Mouse (Mus musculus) embryonic fibroblast, embryonic 13.5 days (primary cell): ENCODE results near the gene Ppt2. TPM values are rescaled to one million over a fixed set of nuclear protein-coding genes. Genes with fewer than 3 reads are reported as not detected.

Experiments
- H3K27ac ChIP-seq: 2 replicates; pipeline ENCODE4 v1.5.1; 2012; ENCODE audit warnings: low read length, control low read depth, inconsistent platforms; ENCODE audit not compliant: insufficient read depth
- H3K4me1 ChIP-seq: 2 replicates; pipeline ENCODE4 v1.6.1; 2011; ENCODE audit warnings: low read length; ENCODE audit not compliant: control insufficient read depth, insufficient read depth
- H3K4me3 ChIP-seq: 2 replicates; pipeline ENCODE4 v1.5.1; 2011; ENCODE audit warnings: mild to moderate bottlenecking, control low read depth, low read length; ENCODE audit not compliant: insufficient read depth
- CTCF ChIP-seq: IDR thresholded peaks from 2 replicates; pipeline ENCODE4 v1.5.1; 2011; ENCODE audit warnings: mild to moderate bottlenecking, control low read depth, low read length, moderate library complexity, borderline replicate concordance; ENCODE audit not compliant: insufficient read depth
- POLR2A ChIP-seq: IDR thresholded peaks from 2 replicates; pipeline ENCODE4 v1.6.1; 2011; ENCODE audit warnings: low read depth, mild to moderate bottlenecking, control low read depth, low read length, moderate library complexity
- polyA plus RNA-seq: library from polyadenylated mRNA; stranded (reverse); fragments of >200 nt; gene quantifications from 2 replicates; pipeline ENCODE4 v1.2.4, GENCODE M21; 2011; ENCODE audit warnings: low read depth; ENCODE audit not compliant: missing spikeins, insufficient read length

The Ppt2 gene
- polyA plus RNA-seq, 1 experiment: 32.3 TPM

DNA sequence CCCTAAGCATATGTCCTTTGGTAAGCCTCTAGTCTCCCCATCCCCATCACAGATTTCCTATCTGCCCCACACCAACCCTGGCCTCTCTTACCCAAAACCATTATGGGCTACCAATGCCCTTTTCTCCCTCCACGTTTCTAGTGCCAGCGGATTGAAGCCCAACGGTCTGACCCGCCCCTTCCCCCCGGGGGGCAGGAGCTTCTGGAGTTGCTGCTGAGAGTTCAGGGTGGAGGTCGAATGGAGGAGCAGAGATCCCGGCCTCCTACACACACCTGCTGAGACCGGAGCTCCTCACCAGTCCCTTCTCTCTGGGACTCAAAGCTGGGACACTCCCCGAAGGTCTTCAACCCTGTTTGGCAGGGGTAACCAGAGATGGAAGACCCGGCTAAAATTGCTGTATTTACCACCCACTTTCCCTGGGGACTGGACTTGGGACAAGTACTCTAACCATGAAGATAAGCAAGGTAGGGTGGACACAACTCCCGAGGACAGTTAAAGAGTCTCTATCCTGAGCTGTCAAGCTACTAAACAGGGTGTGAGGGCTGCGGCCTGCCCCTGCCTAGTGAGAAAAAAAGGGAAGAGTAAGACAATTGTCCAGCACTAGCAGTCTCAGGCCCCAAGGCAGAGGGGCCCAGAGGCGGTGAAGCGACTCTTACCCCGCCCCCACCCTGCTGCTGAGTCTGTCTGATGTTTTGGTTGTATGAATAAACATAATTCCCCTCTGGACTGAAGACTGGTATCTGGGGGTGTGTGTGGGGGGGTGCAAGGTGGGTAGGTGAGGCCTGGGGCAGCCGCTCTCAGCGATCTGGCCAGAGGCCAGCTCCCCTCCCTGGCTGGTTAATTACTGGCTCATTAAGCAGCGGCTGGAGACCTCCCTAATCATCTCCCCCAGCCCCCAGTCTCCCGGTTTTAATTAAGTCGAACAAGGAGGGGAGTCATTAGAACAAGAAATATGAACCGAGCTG is 37.0 kb downstream of the Ppt2 start, which contains the start of gene Pbx2:
TSS of gene Pbx2 (plus strand) at position 238 of the 965 bp plus-strand sequence.
- TF ChIP-seq POLR2A (no peak), CTCF (no peak)
- H3K4me1 ChIP-seq: peaks cover 3% of the 10 kb centered on the region; the same call in 1 of the 2 replicates
- peak within 1 kb of the TSS; percentile 74 for H3K27ac ChIP-seq
- H3K4me3 ChIP-seq: peak within 1 kb of the TSS; percentile 69

DNA sequence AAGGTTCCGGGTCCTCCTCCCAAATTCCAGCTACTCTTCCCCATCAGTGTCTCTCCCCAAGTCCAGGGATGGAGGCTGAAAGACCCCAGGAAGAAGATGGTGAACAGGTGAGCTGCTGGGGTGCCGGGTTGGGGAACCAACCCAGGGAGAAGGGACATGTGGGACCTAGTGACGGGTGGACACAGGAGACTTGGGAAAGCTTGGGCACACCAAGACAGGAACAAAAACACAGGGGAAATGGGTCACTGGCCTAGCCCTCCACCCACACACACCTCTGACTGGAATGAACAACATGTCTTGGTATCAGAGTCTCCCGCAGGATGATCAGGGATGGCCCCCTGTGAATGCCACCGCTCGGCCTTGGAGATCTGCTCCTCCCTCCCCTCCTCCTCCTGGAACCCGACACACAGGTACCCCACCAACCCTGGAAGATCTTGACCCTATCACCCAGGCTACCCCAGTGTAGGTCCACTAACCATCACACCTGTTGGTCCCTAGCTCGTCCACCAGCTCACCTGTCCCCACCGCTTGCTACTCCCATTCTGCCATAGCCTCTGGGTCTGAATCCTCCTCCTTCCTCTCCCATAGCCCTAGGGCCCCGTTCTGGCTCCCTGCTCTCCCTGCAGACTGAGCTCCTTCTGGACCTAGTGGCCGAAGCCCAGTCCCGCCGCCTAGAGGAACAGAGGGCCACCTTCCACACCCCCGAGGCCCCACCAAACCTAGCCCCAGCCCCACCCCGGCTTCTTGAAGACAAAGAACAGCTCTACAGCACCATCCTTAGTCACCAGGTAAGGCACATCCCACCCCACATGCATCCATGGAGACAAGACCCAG is 37.9 kb downstream of the Ppt2 start:
- Histone ChIP-seq H3K27ac (no peak overlapping the region), H3K4me3 (no peak overlapping the region), H3K4me1 (peaks cover 3% of the 10 kb centered on the region; the same call in 1 of the 2 replicates)
- TF ChIP-seq POLR2A (no peak), CTCF (no peak)

DNA sequence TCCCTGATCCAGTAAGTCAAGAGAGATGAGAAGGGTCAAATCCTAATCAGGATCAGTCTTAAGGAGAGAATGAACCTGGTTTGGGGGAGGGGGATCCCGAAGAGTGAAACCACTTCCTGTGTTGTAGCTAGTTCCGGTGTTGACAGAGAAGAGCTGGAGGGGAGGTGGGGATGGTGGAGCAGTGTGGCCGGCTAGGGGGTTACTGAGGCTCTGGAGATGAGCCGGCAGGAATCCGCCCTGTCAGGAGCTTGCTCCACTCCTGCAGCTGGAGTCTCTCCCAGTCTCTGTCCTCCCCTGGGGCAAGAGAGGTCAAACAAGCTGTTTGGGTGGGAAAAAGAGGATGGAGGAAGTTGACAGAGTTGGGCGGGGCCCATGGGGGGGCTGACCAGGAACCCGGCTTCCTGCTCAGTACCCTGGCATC is 38.6 kb downstream of the Ppt2 start, which contains the start of gene Gpsm3:
TSS of gene Gpsm3 (plus strand) at position 126 of the 421 bp plus-strand sequence.
- TF ChIP-seq POLR2A (no peak), CTCF (no peak)
- Histone ChIP-seq H3K27ac (no peak within 1 kb of the TSS), H3K4me3 (no peak within 1 kb of the TSS), H3K4me1 (peaks cover 3% of the 10 kb centered on the region; the same call in 1 of the 2 replicates)

DNA sequence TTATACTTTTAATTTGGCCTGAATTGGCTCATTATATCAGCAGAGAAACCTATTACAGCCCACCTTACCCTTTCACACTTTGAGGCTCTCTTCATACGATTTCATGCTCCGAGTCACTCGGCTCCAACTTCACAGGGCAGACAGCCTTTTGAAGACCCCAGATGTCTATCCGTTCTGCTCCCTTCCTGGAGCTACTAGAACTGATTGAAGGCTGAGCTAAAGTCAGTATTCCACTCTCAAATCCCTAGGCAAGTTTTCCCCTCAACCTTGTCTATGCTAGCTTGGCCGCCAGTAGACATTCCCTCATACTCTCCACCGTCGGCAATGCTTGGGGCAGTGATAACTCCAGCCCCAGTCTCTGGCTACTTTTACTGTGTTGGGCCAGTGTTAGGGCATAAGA is 39.1 kb downstream of the Ppt2 start:
- H3K27ac ChIP-seq: no peak overlapping the region
- TF ChIP-seq CTCF (no peak), POLR2A (no peak)
- no peak overlapping the region for H3K4me3 ChIP-seq
- peaks cover 3% of the 10 kb centered on the region; the same call in 1 of the 2 replicates for H3K4me1 ChIP-seq

DNA sequence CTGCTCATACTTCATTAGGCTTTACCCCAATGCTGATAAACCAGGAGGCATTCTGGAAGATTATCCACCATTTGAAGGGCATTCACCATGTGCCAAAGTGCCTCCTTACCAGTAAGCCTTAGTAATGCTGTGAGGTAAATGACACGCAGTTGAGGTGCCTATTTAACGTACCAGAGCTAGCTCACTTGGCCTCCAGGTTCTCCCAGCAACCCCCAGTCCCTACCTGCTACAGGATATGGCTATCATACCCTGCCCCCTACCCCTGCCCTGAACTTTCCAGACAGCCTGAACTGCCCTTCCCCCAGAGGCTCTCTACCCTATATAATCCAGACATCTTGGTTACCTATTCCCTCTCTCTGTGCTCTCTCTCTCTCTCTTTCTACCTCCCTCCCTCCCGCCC is 39.5 kb downstream of the Ppt2 start:
- Histone ChIP-seq H3K27ac (no peak overlapping the region), H3K4me3 (no peak overlapping the region), H3K4me1 (peaks cover 3% of the 10 kb centered on the region; the same call in 1 of the 2 replicates)
- TF ChIP-seq CTCF: no peak
- peak; percentile 35 for TF ChIP-seq POLR2A

DNA sequence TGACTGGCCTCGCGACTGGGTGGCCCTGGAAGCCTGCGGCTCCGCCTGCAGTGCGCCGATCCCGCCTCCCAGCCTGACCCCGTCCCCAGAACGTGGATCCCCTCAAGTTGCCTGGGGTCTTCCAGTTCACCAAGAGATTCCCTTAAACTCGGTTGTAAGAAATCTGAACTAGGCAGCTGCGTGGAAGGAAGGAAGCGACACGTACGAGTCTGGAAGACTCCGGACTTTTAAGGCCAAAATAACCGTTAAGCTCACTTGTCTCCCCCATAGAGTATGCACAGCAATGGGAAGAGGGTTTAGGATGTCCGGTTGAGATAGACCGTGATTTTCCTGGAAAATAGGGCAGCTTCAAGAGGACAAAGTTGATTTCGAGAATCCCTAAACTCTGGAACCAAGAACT is 40.5 kb downstream of the Ppt2 start:
- peak overlapping the region; percentile 18; the same call in 1 of the 2 replicates for H3K27ac ChIP-seq
- peak overlapping the region; percentile 74 for H3K4me3 ChIP-seq
- no peak for TF ChIP-seq POLR2A
- no peak for TF ChIP-seq CTCF
- peaks cover 3% of the 10 kb centered on the region; the same call in 1 of the 2 replicates for H3K4me1 ChIP-seq

DNA sequence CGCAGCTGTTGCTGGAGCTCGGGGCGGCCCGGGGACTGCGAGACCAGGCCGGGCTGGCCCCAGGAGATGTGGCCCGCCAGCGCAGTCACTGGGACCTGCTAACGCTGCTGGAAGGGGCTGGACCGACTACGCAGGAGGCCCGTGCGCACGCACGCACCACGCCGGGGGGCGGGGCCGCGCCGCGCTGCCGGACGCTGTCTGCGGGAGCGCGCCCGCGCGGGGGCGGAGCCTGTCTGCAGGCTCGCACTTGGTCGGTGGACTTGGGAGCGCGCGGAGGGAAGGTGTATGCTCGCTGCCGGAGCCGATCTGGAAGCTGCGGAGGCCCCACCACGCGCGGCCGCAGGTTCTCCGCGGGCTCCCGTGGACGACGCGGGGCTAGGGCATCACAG is 40.9 kb downstream of the Ppt2 start:
- Histone ChIP-seq H3K4me1 (peaks cover 3% of the 10 kb centered on the region; the same call in 1 of the 2 replicates), H3K4me3 (peak overlapping the region; percentile 74), H3K27ac (peak overlapping the region; percentile 74)
- no peak for TF ChIP-seq CTCF
- TF ChIP-seq POLR2A: peak; percentile 92

DNA sequence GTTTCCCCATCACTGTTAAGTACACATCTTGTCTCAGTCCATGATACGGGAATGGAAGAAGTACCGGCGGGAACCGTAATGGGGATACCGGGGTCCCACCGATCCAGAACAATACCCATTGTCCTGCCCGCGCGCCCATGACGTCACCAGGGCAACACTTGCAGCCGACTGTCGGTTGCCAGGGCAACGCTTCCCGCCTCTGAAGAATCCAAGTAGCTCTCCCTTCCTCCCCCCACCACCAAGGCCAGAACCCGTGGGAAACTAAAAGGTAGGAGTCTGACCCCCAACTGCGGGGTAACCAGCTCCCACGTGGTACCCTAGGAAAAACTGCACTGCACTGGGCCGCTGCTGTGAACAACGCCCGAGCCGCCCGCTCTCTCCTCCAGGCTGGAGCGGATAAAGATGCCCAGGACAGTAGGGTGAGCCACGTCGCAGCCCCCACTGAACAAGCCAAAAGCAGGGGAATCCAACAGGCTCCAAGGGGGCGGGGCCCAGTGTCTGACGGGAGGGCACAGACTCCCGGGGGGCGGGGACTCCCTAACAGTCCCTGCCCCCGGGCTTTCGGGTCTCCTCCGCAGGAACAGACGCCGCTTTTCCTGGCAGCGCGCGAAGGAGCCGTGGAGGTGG is 41.4 kb downstream of the Ppt2 start:
- peak overlapping the region; percentile 58 for H3K4me3 ChIP-seq
- TF ChIP-seq CTCF: no peak
- TF ChIP-seq POLR2A: peak; percentile 64
- H3K27ac ChIP-seq: peak overlapping the region; percentile 74
- peaks cover 3% of the 10 kb centered on the region; the same call in 1 of the 2 replicates for H3K4me1 ChIP-seq

DNA sequence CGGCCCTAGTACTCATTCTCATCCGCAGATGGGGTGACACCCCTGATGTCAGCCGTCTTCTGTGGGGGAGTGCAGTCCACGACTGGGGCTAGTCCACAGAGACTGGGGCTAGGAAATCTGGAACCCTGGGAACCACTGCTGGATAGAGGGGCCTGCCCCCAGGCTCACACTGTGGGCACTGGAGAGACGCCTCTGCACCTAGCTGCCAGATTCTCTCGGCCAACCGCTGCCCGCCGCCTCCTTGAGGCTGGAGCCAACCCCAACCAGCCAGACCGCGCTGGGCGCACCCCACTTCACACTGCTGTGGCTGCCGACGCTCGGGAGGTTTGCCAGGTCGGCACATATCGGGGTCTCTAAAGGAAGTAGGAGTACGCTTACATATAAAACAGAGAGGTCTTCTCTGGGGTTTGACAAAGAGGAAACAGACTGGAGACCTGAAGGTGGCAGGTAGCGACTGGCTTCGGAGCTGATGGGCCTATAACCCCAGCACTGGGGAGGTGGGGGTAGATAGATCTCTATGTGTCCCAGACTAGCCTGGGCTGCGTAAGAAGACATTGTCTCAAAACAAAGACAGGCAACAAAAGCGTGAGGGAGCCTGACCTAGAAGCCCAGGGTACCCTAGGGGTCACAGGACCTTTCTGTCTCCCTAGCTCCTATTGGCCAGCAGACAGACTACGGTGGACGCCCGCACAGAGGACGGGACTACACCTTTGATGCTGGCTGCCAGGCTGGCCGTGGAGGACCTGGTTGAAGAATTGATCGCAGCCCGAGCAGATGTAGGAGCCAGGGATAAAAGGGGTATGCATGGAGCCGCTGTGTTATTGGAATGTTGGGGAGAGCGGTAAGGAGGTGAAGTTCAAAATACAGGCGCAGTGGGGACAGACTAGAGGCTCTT is 42.2 kb downstream of the Ppt2 start:
- Histone ChIP-seq H3K4me1 (no peaks in the 10 kb centered on the region; the same call in 1 of the 2 replicates), H3K27ac (no peak overlapping the region), H3K4me3 (peak overlapping the region; percentile 58)
- TF ChIP-seq CTCF (no peak), POLR2A (no peak)
